Mouse (Mus musculus): ENCODE measurements around the gene Dvl1. TPM values are rescaled to one million over a fixed set of nuclear protein-coding genes. Genes with fewer than 3 reads are reported as not detected.

Gene Dvl1
- polyA plus RNA-seq, 1 experiment from 2014 or later = 17.8 TPM

DNA sequence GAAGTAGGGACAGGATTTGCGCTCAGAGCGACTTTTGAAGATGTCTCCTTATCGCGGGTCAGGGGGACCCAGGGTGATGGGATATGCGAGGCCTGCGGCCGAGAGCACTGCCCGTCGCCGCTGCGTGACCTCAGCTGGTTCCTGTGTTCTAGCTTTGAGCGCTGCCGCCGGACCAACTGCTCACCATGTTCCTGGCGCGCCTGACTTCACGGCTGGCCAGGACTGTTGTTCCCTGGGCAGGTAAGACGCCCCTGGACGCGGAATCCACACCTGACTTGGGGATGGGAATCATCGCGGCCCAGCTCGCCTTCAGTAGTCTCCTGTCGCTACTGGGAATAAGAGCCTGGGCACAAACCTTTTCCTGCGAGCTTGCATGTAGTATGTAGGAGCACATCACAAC lies 15.4 kb upstream of the Dvl1 start:
- TF ChIP-seq CTCF (IDR thresholded peaks at IDR 0.05; ENCODE audit: low read depth) = no peak
- Histone ChIP-seq H3K9ac (peak overlapping the region; percentile 88), H3K9me3 (ENCODE audit: low read depth, low read length) (no peaks in the 10 kb centered on the region), H3K36me3 (ENCODE audit: insufficient read depth) (peaks cover 24% of the 10 kb centered on the region), H3K27ac (ENCODE audit: low read depth) (peak overlapping the region; percentile 85), H3K4me1 (ENCODE audit: insufficient read depth) (peaks cover 7% of the 10 kb centered on the region; the same call in 1 of the 2 replicates), H3K4me2 (peak overlapping the region; percentile 93), H3K4me3 (ENCODE audit: low read depth, low read length) (peak overlapping the region; percentile 77), H3K27me3 (ENCODE audit: insufficient read depth, low read length) (no peaks in the 10 kb centered on the region)
- ATAC-seq (ENCODE audit: insufficient read depth) (peak; percentile 13; the same call in 1 of the 2 replicates), DNase-seq (no peak)
- under 1% methylated on average over 25 of the region's 25 CpGs for WGBS

GRCm38 (mm10) chr4:155832321-155832720 lies 14.9 kb upstream of the Dvl1 start:
- WGBS = 50% methylated on average over 10 of the region's 10 CpGs

GRCm38 (mm10) chr4:155833234-155833633 lies 14.0 kb upstream of the Dvl1 start:
- Histone ChIP-seq H3K27ac (ENCODE audit: low read depth) (no peak overlapping the region), H3K36me3 (ENCODE audit: insufficient read depth) (peaks cover 14% of the 10 kb centered on the region), H3K9me3 (ENCODE audit: low read depth, low read length) (no peaks in the 10 kb centered on the region), H3K4me3 (ENCODE audit: low read depth, low read length) (no peak overlapping the region), H3K27me3 (ENCODE audit: insufficient read depth, low read length) (no peaks in the 10 kb centered on the region), H3K4me2 (peak overlapping the region; percentile 93; the same call in 1 of the 2 replicates), H3K9ac (no peak overlapping the region; the same call in 1 of the 2 replicates), H3K4me1 (ENCODE audit: insufficient read depth) (peaks cover 13% of the 10 kb centered on the region; the same call in 1 of the 2 replicates)
- 81% methylated on average over 4 of the region's 4 CpGs for WGBS
- no peak for ATAC-seq (ENCODE audit: insufficient read depth)
- TF ChIP-seq CTCF (IDR thresholded peaks at IDR 0.05; ENCODE audit: low read depth) = no peak
- DNase-seq = no peak

More at GRCm38 (mm10) chr4:155832321-155832720, 14.9 kb upstream of the Dvl1 start:
- Histone ChIP-seq H3K36me3 (ENCODE audit: insufficient read depth) (peaks cover 19% of the 10 kb centered on the region), H3K9me3 (ENCODE audit: low read depth, low read length) (no peaks in the 10 kb centered on the region), H3K4me1 (ENCODE audit: insufficient read depth) (peaks cover 7% of the 10 kb centered on the region; the same call in 1 of the 2 replicates), H3K9ac (peak overlapping the region; percentile 88), H3K27ac (ENCODE audit: low read depth) (peak overlapping the region; percentile 85; the same call in 1 of the 2 replicates), H3K27me3 (ENCODE audit: insufficient read depth, low read length) (no peaks in the 10 kb centered on the region), H3K4me3 (ENCODE audit: low read depth, low read length) (peak overlapping the region; percentile 77), H3K4me2 (peak overlapping the region; percentile 93)
- ATAC-seq (ENCODE audit: insufficient read depth) (no peak), DNase-seq (no peak)
- no peak for TF ChIP-seq CTCF (IDR thresholded peaks at IDR 0.05; ENCODE audit: low read depth)

- DNase-seq = peak; percentile 94
- ATAC-seq (ENCODE audit: insufficient read depth) = peak; percentile 44
- peak overlapping the region; percentile 40 for H3K4me2 ChIP-seq
Observed at GRCm38 (mm10) chr4:155833836-155834235, 13.4 kb upstream of the Dvl1 start.

GRCm38 (mm10) chr4:155837404-155838010 lies 9.7 kb upstream of the Dvl1 start:
- no peak for TF ChIP-seq CTCF (IDR thresholded peaks at IDR 0.05; ENCODE audit: low read depth)
- Histone ChIP-seq H3K27me3 (ENCODE audit: insufficient read depth, low read length) (0 out of 2 replicates have a peak, but pooled peaks cover 3% of the 10 kb centered on the region), H3K4me1 (ENCODE audit: insufficient read depth) (peaks cover 33% of the 10 kb centered on the region), H3K4me2 (peak overlapping the region; percentile 96), H3K36me3 (ENCODE audit: insufficient read depth) (peaks cover 19% of the 10 kb centered on the region), H3K27ac (ENCODE audit: low read depth) (peak overlapping the region; percentile 96), H3K4me3 (ENCODE audit: low read depth, low read length) (no peak overlapping the region), H3K9me3 (ENCODE audit: low read depth, low read length) (no peaks in the 10 kb centered on the region), H3K9ac (no peak overlapping the region)
- 43% methylated on average over 11 of the region's 11 CpGs for WGBS
- ATAC-seq (ENCODE audit: insufficient read depth) = no peak
- DNase-seq = peak; percentile 67

More at GRCm38 (mm10) chr4:155833836-155834235, 13.4 kb upstream of the Dvl1 start:
- no peak overlapping the region for H3K9ac ChIP-seq
- H3K27me3 ChIP-seq (ENCODE audit: insufficient read depth, low read length) = no peaks in the 10 kb centered on the region
- peaks cover 16% of the 10 kb centered on the region for H3K4me1 ChIP-seq (ENCODE audit: insufficient read depth)
- peak overlapping the region; percentile 82 for H3K27ac ChIP-seq (ENCODE audit: low read depth)
- TF ChIP-seq CTCF (IDR thresholded peaks at IDR 0.05; ENCODE audit: low read depth) = peak; percentile 83
- no peak overlapping the region for H3K4me3 ChIP-seq (ENCODE audit: low read depth, low read length)
- H3K36me3 ChIP-seq (ENCODE audit: insufficient read depth) = peaks cover 10% of the 10 kb centered on the region
- no peaks in the 10 kb centered on the region for H3K9me3 ChIP-seq (ENCODE audit: low read depth, low read length)
- WGBS = 12% methylated on average over 2 of the region's 2 CpGs

GRCm38 (mm10) chr4:155838187-155839153 lies 8.7 kb upstream of the Dvl1 start:
- no peak for TF ChIP-seq CTCF (IDR thresholded peaks at IDR 0.05; ENCODE audit: low read depth)
- Histone ChIP-seq H3K27me3 (ENCODE audit: insufficient read depth, low read length) (0 out of 2 replicates have a peak, but pooled peaks cover 3% of the 10 kb centered on the region), H3K9ac (no peak overlapping the region), H3K9me3 (ENCODE audit: low read depth, low read length) (no peaks in the 10 kb centered on the region), H3K4me3 (ENCODE audit: low read depth, low read length) (peak overlapping the region; percentile 13; the same call in 1 of the 2 replicates), H3K27ac (ENCODE audit: low read depth) (peak overlapping the region; percentile 96), H3K36me3 (ENCODE audit: insufficient read depth) (peaks cover 19% of the 10 kb centered on the region; the same call in 1 of the 2 replicates), H3K4me1 (ENCODE audit: insufficient read depth) (peaks cover 33% of the 10 kb centered on the region), H3K4me2 (peak overlapping the region; percentile 96)
- DNase-seq = peak; percentile 86
- peak; percentile 28 for ATAC-seq (ENCODE audit: insufficient read depth)
- 29% methylated on average over 8 of the region's 8 CpGs for WGBS

Data from lung, embryonic 14.5 days (tissue).